Mouse (Mus musculus) stomach, postnatal 0 days (tissue): Measurements from ENCODE around the gene Atf6b.

Experiments
- CTCF ChIP-seq: IDR thresholded peaks from 2 replicates; pipeline ENCODE4 v1.5.1; 2016; ENCODE audit warnings: antibody characterized with exemption, low read depth, mild to moderate bottlenecking, moderate library complexity
- EP300 ChIP-seq: optimal IDR thresholded peaks from 2 replicates; pipeline ENCODE3; 2016; ENCODE audit warnings: antibody characterized with exemption

DNA sequence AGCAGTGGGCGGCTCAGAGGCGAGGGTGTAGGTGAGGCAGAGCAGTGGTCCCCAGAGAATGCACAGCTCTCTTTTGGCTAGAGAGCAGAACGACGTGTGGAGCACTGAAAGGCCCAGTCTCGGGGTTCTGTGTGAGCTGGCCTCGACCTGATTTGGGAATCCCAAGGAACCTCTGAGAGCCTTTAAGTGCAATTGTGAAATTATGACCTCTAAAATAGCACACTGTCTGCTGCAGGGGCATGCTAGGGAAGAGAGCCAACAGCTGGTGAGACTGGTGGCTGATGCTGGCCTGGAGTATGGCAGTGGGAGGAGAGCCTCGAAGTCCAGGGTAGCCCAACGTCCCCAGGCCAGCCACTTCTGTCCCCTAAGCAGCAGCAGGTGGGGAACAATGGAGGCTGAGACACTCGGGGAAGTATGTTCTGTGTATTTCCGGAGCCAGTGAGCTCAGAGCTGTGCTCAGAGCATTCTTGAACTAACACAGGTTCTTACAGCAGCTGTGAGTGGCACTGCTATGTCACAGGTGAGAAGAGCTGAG, 36.8 kb downstream of the Atf6b start:
- no peak for TF ChIP-seq CTCF
- TF ChIP-seq EP300, result no peak
